Mouse (Mus musculus) olfactory bulb, adult 2 months (tissue): ENCODE results near the gene Srsf1. TPM values are rescaled to one million over a fixed set of nuclear protein-coding genes. Genes with fewer than 3 reads are reported as not detected.

Experiments
- H3K27ac ChIP-seq: fragments of 200-500 bp; 2 replicates; pipeline ENCODE4 v1.5.1; 2012; ENCODE audit warnings: low read depth, low read length; ENCODE audit not compliant: insufficient read depth
- H3K4me1 ChIP-seq: fragments of 200-500 bp; 2 replicates; pipeline ENCODE4 v1.6.1; 2012; ENCODE audit warnings: low read length; ENCODE audit not compliant: control insufficient read depth, insufficient read depth
- H3K4me3 ChIP-seq: fragments of 200-500 bp; 2 replicates; pipeline ENCODE4 v1.5.1; 2012; ENCODE audit warnings: mild to moderate bottlenecking, low read depth, low read length, moderate library complexity; ENCODE audit not compliant: insufficient read depth
- CTCF ChIP-seq: fragments of 200-500 bp; IDR thresholded peaks from 2 replicates; pipeline ENCODE4 v1.5.1; 2012; ENCODE audit warnings: low read depth, mild to moderate bottlenecking, low read length, moderate library complexity; ENCODE audit not compliant: insufficient read depth
- POLR2A ChIP-seq: fragments of 200-500 bp; IDR thresholded peaks from 2 replicates; pipeline ENCODE4 v1.6.1; 2012; ENCODE audit warnings: mild to moderate bottlenecking, low read depth, low read length, moderate library complexity; ENCODE audit not compliant: insufficient read depth
- whole genome bisulfite sequencing: fragments of 180-500 bp; shearing (Covaris S2); methylation state at CpG from one replicate; pipeline ENCODE4 v1.1.7; 2018; 5-methylcytosine and 5-hydroxymethylcytosine counted together
- polyA plus RNA-seq: library from polyadenylated mRNA; stranded (reverse); fragments of >200 nt; gene quantifications from 2 replicates; pipeline ENCODE4 v1.2.4, GENCODE M21; 2012; ENCODE audit warnings: low replicate concordance; ENCODE audit not compliant: missing spikeins, insufficient read depth, insufficient read length

Gene Srsf1
- polyA plus RNA-seq, 1 experiment: 667 TPM

GRCm38 (mm10) chr11:88098787-88099598 lies 51.8 kb downstream of the Srsf1 start:
- 0 out of 2 replicates have a peak, but pooled peaks have one; percentile 21 for TF ChIP-seq POLR2A
- peak; percentile 43; the same call in 1 of the 2 replicates for TF ChIP-seq CTCF
- Histone ChIP-seq H3K4me3 (peak overlapping the region; percentile 98), H3K4me1 (peaks cover 20% of the 10 kb centered on the region), H3K27ac (peak overlapping the region; percentile 89)
- WGBS: under 1% methylated on average over 95 of the region's 95 CpGs

GRCm38 (mm10) chr11:88099599-88100023 lies 52.4 kb downstream of the Srsf1 start:
- H3K4me1 ChIP-seq: peaks cover 23% of the 10 kb centered on the region
- peak overlapping the region; percentile 89 for H3K27ac ChIP-seq
- no peak for TF ChIP-seq POLR2A
- no peak for TF ChIP-seq CTCF
- WGBS: under 1% methylated on average over 38 of the region's 38 CpGs
- peak overlapping the region; percentile 98 for H3K4me3 ChIP-seq

GRCm38 (mm10) chr11:88100170-88100569 lies 53.0 kb downstream of the Srsf1 start:
- TF ChIP-seq CTCF: no peak
- no peak for TF ChIP-seq POLR2A
- Histone ChIP-seq H3K27ac (0 out of 2 replicates have a peak overlapping the region, but pooled peaks have one; percentile 6), H3K4me3 (no peak overlapping the region), H3K4me1 (peaks cover 24% of the 10 kb centered on the region)
- WGBS: 49% methylated on average over 4 of the region's 4 CpGs

Other genes with a start within 250 kb of the Srsf1 start
- gene Lpo, start 219.1 kb upstream of the Srsf1 start, polyA plus RNA-seq: not detected in 2 replicates
- not detected in 2 replicates for gene Mks1, start 194.2 kb upstream of the Srsf1 start, polyA plus RNA-seq
- gene Epx, start 171.8 kb upstream of the Srsf1 start, polyA plus RNA-seq: not detected in 2 replicates
- gene Olfr462, start 155.1 kb upstream of the Srsf1 start, polyA plus RNA-seq: not detected in 2 replicates
- not detected in 2 replicates for gene Olfr463, start 150.0 kb upstream of the Srsf1 start, polyA plus RNA-seq
- not detected in 2 replicates for gene Olfr464, start 126.4 kb upstream of the Srsf1 start, polyA plus RNA-seq
- gene Dynll2, start 59.8 kb upstream of the Srsf1 start, polyA plus RNA-seq: 187 and 444 TPM in 2 replicates
- not detected in 2 replicates for gene Vezf1, start 20.9 kb downstream of the Srsf1 start, polyA plus RNA-seq
- not detected in 2 replicates for gene Cuedc1, start 50.7 kb downstream of the Srsf1 start, polyA plus RNA-seq
- not detected in 2 replicates for gene Mrps23, start 157.0 kb downstream of the Srsf1 start, polyA plus RNA-seq
- gene Ccdc182, start 246.7 kb downstream of the Srsf1 start, polyA plus RNA-seq: not detected in 2 replicates